Mouse (Mus musculus): Measurements from ENCODE around the gene E130114P18Rik. TPM values are rescaled to one million over a fixed set of nuclear protein-coding genes. Genes with fewer than 3 reads are reported as not detected.

E130114P18Rik gene
- total RNA-seq (2021), result 1 to 10 TPM; 7.9 to 9.2 TPM

GRCm38 (mm10) chr4:97777706-97778176 lies at the start of gene E130114P18Rik:
E130114P18Rik (minus strand) TSS chr4:97778078.
- DNase-seq (ENCODE audit: extremely low spot score in 1 of 2, low spot score in 1 of 2), result peak in 1 of 2 experiments; percentile 52

GRCm38 (mm10) chr4:97827115-97827514 lies 49.2 kb upstream of the E130114P18Rik start:
- DNase-seq (ENCODE audit: extremely low spot score in 1 of 2, low spot score in 1 of 2), result no peak

GRCm38 (mm10) chr4:97825841-97826240 lies 48.0 kb upstream of the E130114P18Rik start:
- no peak for DNase-seq (ENCODE audit: extremely low spot score in 1 of 2, low spot score in 1 of 2)

DNA sequence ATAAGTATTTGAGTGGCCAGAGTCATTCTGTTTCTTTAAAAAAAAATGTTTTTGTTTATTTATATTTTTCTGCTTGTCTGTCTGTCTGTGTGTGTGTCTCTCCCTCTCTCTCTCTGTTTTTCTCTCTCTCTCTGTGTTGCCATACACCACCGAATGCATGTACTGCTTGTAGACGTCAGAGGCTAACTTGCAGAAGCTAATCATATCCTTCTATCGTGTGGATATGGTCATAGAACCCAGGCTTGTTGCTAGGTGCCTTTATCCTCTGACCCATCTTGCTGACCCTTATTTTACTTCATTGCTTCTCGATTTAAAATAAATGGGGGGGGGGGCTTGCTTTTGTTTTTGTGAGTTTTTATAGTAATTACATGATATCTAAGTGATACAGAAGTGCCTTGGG lies 47.6 kb upstream of the E130114P18Rik start:
- no peak for DNase-seq (ENCODE audit: extremely low spot score in 1 of 2, low spot score in 1 of 2)

- DNase-seq (ENCODE audit: extremely low spot score in 1 of 2, low spot score in 1 of 2), result no peak
Measured at GRCm38 (mm10) chr4:97824451-97824850, 46.6 kb upstream of the E130114P18Rik start.

GRCm38 (mm10) chr4:97823512-97823911 lies 45.6 kb upstream of the E130114P18Rik start:
- no peak for DNase-seq (ENCODE audit: extremely low spot score in 1 of 2, low spot score in 1 of 2)

- DNase-seq (ENCODE audit: extremely low spot score in 1 of 2, low spot score in 1 of 2), result no peak
Measured at GRCm38 (mm10) chr4:97821556-97822251, 43.8 kb upstream of the E130114P18Rik start.

- no peak for DNase-seq (ENCODE audit: extremely low spot score in 1 of 2, low spot score in 1 of 2)
Measured at GRCm38 (mm10) chr4:97820474-97821259, 42.8 kb upstream of the E130114P18Rik start.

GRCm38 (mm10) chr4:97819101-97819500 lies 41.2 kb upstream of the E130114P18Rik start:
- no peak for DNase-seq (ENCODE audit: extremely low spot score in 1 of 2, low spot score in 1 of 2)

GRCm38 (mm10) chr4:97818498-97818897 lies 40.6 kb upstream of the E130114P18Rik start:
- DNase-seq (ENCODE audit: extremely low spot score in 1 of 2, low spot score in 1 of 2), result no peak

GRCm38 (mm10) chr4:97817741-97818140 lies 39.9 kb upstream of the E130114P18Rik start:
- no peak for DNase-seq (ENCODE audit: extremely low spot score in 1 of 2, low spot score in 1 of 2)

DNA sequence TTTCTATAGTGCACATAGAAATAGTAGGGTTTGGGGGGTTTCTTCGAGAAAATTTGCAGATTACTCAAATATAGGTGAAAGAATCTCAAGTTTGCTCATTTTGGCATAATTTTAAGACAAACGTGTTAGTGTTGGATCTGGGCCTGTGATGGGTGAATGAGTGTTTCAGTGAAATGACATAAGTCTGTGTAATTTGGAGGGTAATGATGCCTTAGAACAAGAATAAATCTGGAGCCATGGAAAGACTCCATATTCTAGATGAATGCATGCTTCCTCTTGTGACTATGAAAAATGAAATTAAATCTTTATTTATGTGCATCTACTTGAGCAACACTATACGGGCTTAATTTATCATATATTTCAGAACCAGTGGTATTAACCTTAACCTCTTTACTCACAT lies 38.9 kb upstream of the E130114P18Rik start:
- no peak for DNase-seq (ENCODE audit: extremely low spot score in 1 of 2, low spot score in 1 of 2)

DNA sequence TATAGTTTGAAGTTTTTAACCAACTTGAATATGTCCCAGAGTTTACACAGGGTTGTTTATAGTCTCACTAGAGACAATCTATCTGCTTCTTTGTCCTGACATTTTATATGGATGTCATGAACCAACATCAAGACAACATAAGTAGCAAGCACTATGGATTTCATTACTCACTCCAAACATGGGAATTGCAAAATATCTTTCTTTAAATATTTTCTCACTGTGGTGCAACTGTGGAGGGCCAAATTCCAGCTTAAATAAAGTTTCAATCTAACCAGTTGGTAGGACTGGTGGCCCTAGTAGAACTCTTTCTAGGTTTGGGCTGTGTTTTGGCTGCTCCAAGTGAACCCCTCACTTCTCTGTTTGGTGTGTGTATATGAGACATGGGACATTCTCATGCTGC lies 38.1 kb upstream of the E130114P18Rik start:
- DNase-seq (ENCODE audit: extremely low spot score in 1 of 2, low spot score in 1 of 2), result no peak

- DNase-seq (ENCODE audit: extremely low spot score in 1 of 2, low spot score in 1 of 2), result no peak
Measured at GRCm38 (mm10) chr4:97814515-97814914, 36.6 kb upstream of the E130114P18Rik start.

GRCm38 (mm10) chr4:97813996-97814395 lies 36.1 kb upstream of the E130114P18Rik start:
- DNase-seq (ENCODE audit: extremely low spot score in 1 of 2, low spot score in 1 of 2), result no peak

DNA sequence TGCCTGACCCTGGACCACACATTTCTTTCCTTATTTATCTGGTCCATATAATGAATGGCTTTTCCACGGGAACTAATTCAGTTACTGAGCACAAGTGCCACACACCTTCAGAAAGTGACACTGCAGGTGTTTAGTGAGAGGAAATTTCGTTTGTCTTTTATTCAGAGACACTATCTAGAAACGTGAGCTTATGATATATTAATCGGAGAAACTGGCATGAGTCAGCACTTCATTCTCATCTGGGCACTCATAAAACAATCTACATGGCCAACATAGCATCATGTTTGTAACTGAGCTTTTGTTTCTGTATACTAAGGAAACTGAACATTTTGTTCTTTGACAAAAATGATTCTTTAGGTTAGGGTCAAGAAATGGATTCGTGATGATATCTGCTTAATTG lies 35.2 kb upstream of the E130114P18Rik start:
- DNase-seq (ENCODE audit: extremely low spot score in 1 of 2, low spot score in 1 of 2), result no peak

- DNase-seq (ENCODE audit: extremely low spot score in 1 of 2, low spot score in 1 of 2), result no peak
Measured at GRCm38 (mm10) chr4:97810348-97810939, 32.6 kb upstream of the E130114P18Rik start.

DNA sequence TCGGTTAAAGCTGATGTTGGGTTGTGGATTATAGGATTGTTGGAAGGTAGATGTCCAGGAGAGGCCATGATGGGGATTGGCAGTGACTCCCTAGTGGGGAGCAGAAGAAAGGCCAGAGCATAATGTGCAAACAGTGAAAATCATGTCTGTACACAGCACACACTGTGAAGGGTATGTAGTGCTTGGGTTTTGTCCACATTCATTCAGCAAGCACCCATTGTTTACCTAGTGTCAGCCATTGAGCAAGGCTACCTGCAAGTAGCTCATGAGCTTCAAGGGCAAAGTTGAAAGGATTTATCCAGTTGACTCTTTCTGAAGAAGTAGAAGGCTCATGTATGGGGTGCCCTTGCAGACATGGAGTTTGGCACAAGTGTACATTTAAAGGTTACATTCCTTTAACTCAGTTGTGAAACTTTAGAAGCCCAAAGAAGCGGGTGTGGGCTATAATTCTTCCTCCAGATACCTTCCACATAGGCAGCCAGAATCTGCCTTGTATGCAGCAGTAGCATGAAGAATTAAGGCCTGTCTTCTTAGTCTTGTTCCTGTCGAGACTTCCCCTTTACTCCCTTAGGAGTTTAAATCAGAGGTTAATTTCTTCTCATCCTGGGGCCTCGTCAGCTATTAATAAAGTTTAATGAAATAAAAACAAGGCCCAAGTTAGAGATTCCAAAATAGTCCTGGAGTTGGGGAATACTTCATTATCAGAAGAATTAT lies 31.9 kb upstream of the E130114P18Rik start:
- no peak for DNase-seq (ENCODE audit: extremely low spot score in 1 of 2, low spot score in 1 of 2)

GRCm38 (mm10) chr4:97808885-97809284 lies 31.0 kb upstream of the E130114P18Rik start:
- no peak for DNase-seq (ENCODE audit: extremely low spot score in 1 of 2, low spot score in 1 of 2)

DNA sequence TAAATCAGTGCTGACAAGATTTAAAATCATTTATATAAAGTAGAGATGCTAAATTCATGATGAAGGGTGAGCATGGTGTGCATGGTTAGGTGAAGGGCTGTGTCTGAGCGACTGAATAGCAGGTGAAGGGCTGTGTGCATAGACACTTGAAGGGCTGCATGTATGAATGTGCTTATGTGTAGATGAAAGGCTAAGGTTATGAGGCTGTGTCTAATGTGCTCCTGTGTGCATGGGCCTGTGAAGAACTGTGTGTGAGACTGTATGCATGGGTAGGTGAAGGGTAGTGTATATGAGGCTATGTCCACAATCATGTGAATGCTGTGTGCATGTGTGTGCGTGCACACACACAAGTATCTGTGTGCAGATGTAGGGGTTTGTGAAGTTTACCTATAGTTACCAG lies 29.0 kb upstream of the E130114P18Rik start:
- DNase-seq (ENCODE audit: extremely low spot score in 1 of 2, low spot score in 1 of 2), result no peak
